Mouse (Mus musculus) bone marrow, adult 2 months (tissue): ENCODE measurements around the gene Sap30bp.

Source experiments
- CTCF ChIP-seq: fragments of 200-500 bp; IDR thresholded peaks from 2 replicates; pipeline ENCODE4 v1.5.1; 2011; ENCODE audit warnings: low read length, control low read depth; ENCODE audit not compliant: control insufficient read depth, insufficient read depth
- POLR2A ChIP-seq: fragments of 200-500 bp; IDR thresholded peaks from 2 replicates; pipeline ENCODE4 v1.6.1; 2011; ENCODE audit warnings: low read depth, mild to moderate bottlenecking, control low read depth, low read length, borderline replicate concordance; ENCODE audit not compliant: control insufficient read depth

DNA sequence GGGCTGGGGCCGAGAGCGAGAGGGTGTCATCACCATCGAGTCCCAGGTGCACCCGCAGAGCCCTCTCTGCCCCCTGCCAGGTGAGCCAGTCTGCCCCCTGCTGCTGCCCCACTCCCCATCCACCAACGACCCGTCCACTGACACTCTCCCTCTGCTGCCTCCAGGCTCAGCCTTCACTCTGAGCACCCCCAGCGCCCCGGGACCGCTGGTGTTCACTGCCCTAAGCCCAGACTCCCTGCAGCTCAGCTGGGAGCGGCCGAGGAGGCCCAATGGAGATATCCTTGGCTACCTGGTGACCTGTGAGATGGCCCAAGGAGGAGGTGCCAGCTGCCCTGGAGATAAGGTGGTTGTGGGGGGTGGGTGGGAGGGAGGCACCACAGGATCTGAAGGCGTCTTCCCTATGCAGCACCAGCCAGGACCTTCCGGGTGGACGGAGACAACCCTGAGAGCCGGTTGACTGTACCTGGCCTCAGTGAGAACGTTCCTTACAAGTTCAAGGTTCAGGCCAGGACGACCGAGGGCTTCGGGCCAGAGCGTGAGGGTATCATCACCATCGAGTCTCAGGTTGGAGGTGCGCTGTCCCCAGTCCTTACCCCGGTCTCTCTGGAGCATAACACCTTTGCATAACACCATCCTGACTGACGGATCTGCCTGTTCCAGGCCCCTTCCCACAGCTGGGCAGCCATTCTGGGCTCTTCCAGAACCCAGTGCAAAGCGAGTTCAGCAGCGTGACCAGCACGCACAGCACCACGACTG lies 74.2 kb downstream of the Sap30bp start:
- no peak for TF ChIP-seq CTCF
- no peak for TF ChIP-seq POLR2A
